Mouse (Mus musculus) liver, embryonic 12.5 days (tissue): Measurements from ENCODE around the gene Tsga10. TPM values are rescaled to one million over a fixed set of nuclear protein-coding genes. Genes with fewer than 3 reads are reported as not detected.
"Not testable (repeated sequence)": the region's sequence is repeated elsewhere in the genome, so short reads cannot be mapped to it uniquely, and the experiment has no call there.

Experiments used
- ATAC-seq: fragments of 200-750 bp; cut with Nextera tagmentation; 2 replicates; pipeline ENCODE4 v1.8.0; 2017; ENCODE audit warnings: moderate number of reproducible peaks, mild to moderate bottlenecking, moderate library complexity
- H3K27ac ChIP-seq: fragments of 300-500 bp; sonication (generic); 2 replicates; pipeline ENCODE4 v1.5.1; 2016; ENCODE audit warnings: mild to moderate bottlenecking
- H3K27me3 ChIP-seq: fragments of 300-500 bp; sonication (generic); replicated peaks from 2 replicates; pipeline ENCODE4 v1.6.1; 2016; ENCODE audit warnings: mild to moderate bottlenecking, moderate library complexity
- H3K36me3 ChIP-seq: fragments of 300-500 bp; sonication (generic); 2 replicates; pipeline ENCODE4 v1.6.1; 2016; ENCODE audit warnings: mild to moderate bottlenecking, moderate library complexity
- H3K4me1 ChIP-seq: fragments of 300-500 bp; sonication (generic); 2 replicates; pipeline ENCODE4 v1.6.1; 2016
- H3K4me2 ChIP-seq: fragments of 300-500 bp; sonication (generic); 2 replicates; pipeline ENCODE4 v1.6.1; 2016; ENCODE audit warnings: mild to moderate bottlenecking, moderate library complexity
- H3K4me3 ChIP-seq: fragments of 300-500 bp; sonication (generic); 2 replicates; pipeline ENCODE4 v1.5.1; 2016; ENCODE audit warnings: mild to moderate bottlenecking, moderate library complexity
- H3K9ac ChIP-seq: fragments of 300-500 bp; sonication (generic); 2 replicates; pipeline ENCODE4 v1.6.1; 2016; ENCODE audit warnings: mild to moderate bottlenecking, moderate library complexity
- H3K9me3 ChIP-seq: fragments of 300-500 bp; sonication (generic); replicated peaks from 2 replicates; pipeline ENCODE4 v1.6.1; 2016; ENCODE audit warnings: mild to moderate bottlenecking, moderate library complexity
- WGBS: fragments of 180-500 bp; shearing (Covaris S2); methylation state at CpG from one replicate; pipeline ENCODE4 v1.1.7; 2016; ENCODE audit not compliant: insufficient replicate concordance; 5-methylcytosine and 5-hydroxymethylcytosine counted together
- polyA plus RNA-seq: library from polyadenylated mRNA; unstranded; fragments of >200 nt; fragmentation: Nextera tagmentation; extraction: Ambion mirVana; gene quantifications from 2 replicates; pipeline ENCODE4 v1.2.1, GENCODE M21; 2016

Tsga10 gene
- polyA plus RNA-seq, 1 experiment from 2014 or later, result 2.3 TPM

- H3K4me3 ChIP-seq, result no peak overlapping the region
- 54% methylated on average over 14 of the region's 14 CpGs for WGBS
- H3K27me3 ChIP-seq, result peaks cover 54% of the 10 kb centered on the region
- no peaks in the 10 kb centered on the region for H3K36me3 ChIP-seq
- H3K4me2 ChIP-seq, result no peak overlapping the region
- H3K4me1 ChIP-seq, result peaks cover 6% of the 10 kb centered on the region; the same call in 1 of the 2 replicates
- H3K27ac ChIP-seq, result no peak overlapping the region
- H3K9me3 ChIP-seq, result no peaks in the 10 kb centered on the region
- ATAC-seq, result no peak
- H3K9ac ChIP-seq, result no peak overlapping the region
Measured at GRCm38 (mm10) chr1:37717415-37718195, 148.6 kb downstream of the Tsga10 start.

- not testable (repeated sequence) for H3K4me1 ChIP-seq, H3K27ac ChIP-seq
- 31% methylated on average over 4 of the region's 4 CpGs for WGBS
Measured at GRCm38 (mm10) chr1:37712357-37712737, 153.9 kb downstream of the Tsga10 start.

GRCm38 (mm10) chr1:37711596-37712356 lies 154.5 kb downstream of the Tsga10 start:
- no peaks in the 10 kb centered on the region for H3K36me3 ChIP-seq
- H3K27ac ChIP-seq, result no peak overlapping the region
- no peak overlapping the region for H3K9ac ChIP-seq
- H3K4me1 ChIP-seq, result no peaks in the 10 kb centered on the region
- ATAC-seq, result no peak
- no peak overlapping the region for H3K4me2 ChIP-seq
- H3K9me3 ChIP-seq, result no peaks in the 10 kb centered on the region
- WGBS, result 72% methylated on average over 10 of the region's 10 CpGs
- H3K4me3 ChIP-seq, result no peak overlapping the region
- H3K27me3 ChIP-seq, result peaks cover 2% of the 10 kb centered on the region

More at GRCm38 (mm10) chr1:37712357-37712737, 153.9 kb downstream of the Tsga10 start:
- H3K9me3 ChIP-seq, ATAC-seq, H3K36me3 ChIP-seq, H3K4me2 ChIP-seq, H3K4me3 ChIP-seq, H3K9ac ChIP-seq, H3K27me3 ChIP-seq: not testable (repeated sequence)

- Histone ChIP-seq H3K4me2 (no peak overlapping the region), H3K4me1 (no peaks in the 10 kb centered on the region), H3K27ac (no peak overlapping the region), H3K4me3 (no peak overlapping the region), H3K9me3 (no peaks in the 10 kb centered on the region), H3K36me3 (no peaks in the 10 kb centered on the region), H3K27me3 (no peaks in the 10 kb centered on the region; the same call in 1 of the 2 replicates), H3K9ac (no peak overlapping the region)
- WGBS, result 69% methylated on average over 5 of the region's 5 CpGs
- no peak for ATAC-seq
Measured at GRCm38 (mm10) chr1:37711082-37711481, 155.1 kb downstream of the Tsga10 start.

- Histone ChIP-seq H3K4me2 (no peak overlapping the region), H3K27ac (no peak overlapping the region), H3K27me3 (no peaks in the 10 kb centered on the region; the same call in 1 of the 2 replicates), H3K9me3 (no peaks in the 10 kb centered on the region), H3K9ac (no peak overlapping the region), H3K4me3 (no peak overlapping the region), H3K4me1 (no peaks in the 10 kb centered on the region), H3K36me3 (no peaks in the 10 kb centered on the region)
- WGBS, result 74% methylated on average over 8 of the region's 8 CpGs
- no peak for ATAC-seq
Measured at GRCm38 (mm10) chr1:37709736-37710135, 156.5 kb downstream of the Tsga10 start.

- H3K27ac ChIP-seq, result no peak overlapping the region
- ATAC-seq, result no peak
- no peaks in the 10 kb centered on the region; the same call in 1 of the 2 replicates for H3K27me3 ChIP-seq
- no peaks in the 10 kb centered on the region for H3K9me3 ChIP-seq
- H3K4me3 ChIP-seq, result no peak overlapping the region
- 70% methylated on average over 6 of the region's 6 CpGs for WGBS
- no peak overlapping the region for H3K9ac ChIP-seq
- no peaks in the 10 kb centered on the region for H3K36me3 ChIP-seq
- H3K4me2 ChIP-seq, result no peak overlapping the region
- no peaks in the 10 kb centered on the region for H3K4me1 ChIP-seq
Measured at GRCm38 (mm10) chr1:37708270-37708955, 157.8 kb downstream of the Tsga10 start.

Other genes starting within 250 kb of the Tsga10 start
- gene 2010300C02Rik, start 146.3 kb downstream of the Tsga10 start, polyA plus RNA-seq, result 0.27 and 0.35 TPM in 2 replicates
- gene Lipt1, start 5.3 kb upstream of the Tsga10 start, polyA plus RNA-seq, result 6.8 and 8.0 TPM in 2 replicates
- gene Mitd1, start 24.0 kb upstream of the Tsga10 start, polyA plus RNA-seq, result 18.7 and 22.3 TPM in 2 replicates
- gene Mrpl30, start 24.0 kb upstream of the Tsga10 start, polyA plus RNA-seq, result 216 and 221 TPM in 2 replicates
- not detected in 2 replicates for gene Lyg2, start 50.1 kb upstream of the Tsga10 start, polyA plus RNA-seq
- not detected in 2 replicates for gene Lyg1, start 91.3 kb upstream of the Tsga10 start, polyA plus RNA-seq
- 82.7 and 86.3 TPM in 2 replicates for gene Txndc9, start 131.5 kb upstream of the Tsga10 start, polyA plus RNA-seq
- gene Eif5b, start 131.6 kb upstream of the Tsga10 start, polyA plus RNA-seq, result 28.5 and 28.8 TPM in 2 replicates